Mouse (Mus musculus): ENCODE results near the gene Tmsb15l.
"Not testable (repeated sequence)": the region's sequence is repeated elsewhere in the genome, so short reads cannot be mapped to it uniquely, and the experiment has no call there.

Gene Tmsb15l

GRCm38 (mm10) chrX:136976424-136977084 is at the start of gene Tmsb15l, which contains the start of gene Tmsb15b1:
Gene Tmsb15l (minus strand): TSS chrX:136976869.
Gene Tmsb15b1 (minus strand): TSS chrX:136976874.
- DNase-seq (ENCODE audit: low read depth, low spot score), result no peak

DNA sequence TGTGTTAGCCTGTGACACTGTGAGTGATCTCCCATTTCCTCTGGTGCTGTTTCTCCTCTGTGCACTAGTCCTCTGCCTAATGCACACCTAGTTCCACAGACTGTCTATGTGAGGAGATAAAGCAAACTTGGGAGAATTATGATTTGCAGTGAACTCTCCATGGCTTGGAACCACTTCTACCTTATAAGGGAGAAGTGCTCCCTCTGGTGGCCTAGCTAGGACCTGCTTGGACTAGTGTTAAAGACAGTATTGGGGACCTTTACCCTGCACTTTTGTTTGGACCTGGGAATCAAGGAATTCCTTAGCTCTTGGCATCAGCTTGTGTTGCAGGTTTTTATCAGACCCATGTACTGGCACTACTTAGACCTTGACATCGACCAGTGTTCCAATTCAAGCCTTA is 42.6 kb upstream of the Tmsb15l start:
- no peak for DNase-seq (ENCODE audit: low read depth, low spot score)

GRCm38 (mm10) chrX:137017668-137018067 is 41.0 kb upstream of the Tmsb15l start:
- no peak for DNase-seq (ENCODE audit: low read depth, low spot score)

- DNase-seq (ENCODE audit: low read depth, low spot score), result no peak
Observed at GRCm38 (mm10) chrX:137015099-137015709, 38.5 kb upstream of the Tmsb15l start.

- no peak for DNase-seq (ENCODE audit: low read depth, low spot score)
Observed at GRCm38 (mm10) chrX:136996256-136996655, 19.6 kb upstream of the Tmsb15l start.

DNA sequence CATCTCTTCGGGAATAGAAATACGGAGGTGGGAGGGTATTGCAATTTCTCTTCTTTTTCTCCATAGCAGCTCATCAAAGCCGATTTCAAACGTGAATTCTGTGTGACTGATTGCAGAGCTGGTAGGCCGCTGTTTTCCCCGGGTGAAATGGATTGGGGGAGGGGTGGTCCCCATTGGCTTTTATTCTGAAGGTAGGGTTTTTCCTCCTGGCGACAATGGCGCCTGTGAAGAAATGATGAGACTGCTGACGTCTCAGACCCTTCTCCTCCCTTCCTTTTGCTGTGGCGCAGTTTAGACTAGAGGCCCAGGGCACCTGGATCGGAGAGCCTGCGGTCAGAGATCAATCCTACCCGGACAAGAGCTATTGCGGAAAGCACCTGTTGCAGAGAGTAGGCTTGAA is 17.0 kb upstream of the Tmsb15l start:
- no peak for DNase-seq (ENCODE audit: low read depth, low spot score)

DNA sequence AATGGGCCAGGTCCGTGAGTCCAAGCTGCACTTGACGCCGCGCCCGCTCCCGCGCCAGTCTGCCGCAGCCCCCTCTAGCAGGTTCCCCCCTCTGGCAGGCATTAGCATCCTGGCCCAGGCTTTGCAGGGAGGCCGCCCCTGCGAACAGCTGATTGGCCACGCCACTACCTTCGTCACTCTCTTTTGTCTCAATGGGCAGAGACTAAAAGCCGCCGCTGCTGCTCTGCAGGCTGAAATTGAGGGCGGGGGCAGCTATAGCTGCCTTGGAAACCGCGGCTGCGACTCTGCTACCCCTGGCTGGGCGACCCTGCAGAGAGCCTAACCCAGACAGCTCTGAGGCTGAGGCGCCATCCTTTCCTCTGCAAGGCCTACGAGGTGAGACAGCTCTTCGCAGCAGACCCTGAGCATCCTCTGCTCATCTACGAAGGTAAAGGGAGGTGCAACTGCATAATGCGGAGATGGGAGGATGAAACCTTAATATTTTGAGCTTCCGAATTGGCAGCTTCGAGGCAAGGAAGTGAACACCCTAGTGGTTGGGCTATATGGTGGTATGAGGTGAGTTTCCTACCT is 16.4 kb upstream of the Tmsb15l start, which contains the start of gene Zcchc18:
Gene Zcchc18 (plus strand): TSS at position 178 of the 570 bp plus-strand sequence.
- no peak for DNase-seq (ENCODE audit: low read depth, low spot score)

GRCm38 (mm10) chrX:136992191-136992965 is 15.7 kb upstream of the Tmsb15l start:
- no peak for DNase-seq (ENCODE audit: low read depth, low spot score)

DNA sequence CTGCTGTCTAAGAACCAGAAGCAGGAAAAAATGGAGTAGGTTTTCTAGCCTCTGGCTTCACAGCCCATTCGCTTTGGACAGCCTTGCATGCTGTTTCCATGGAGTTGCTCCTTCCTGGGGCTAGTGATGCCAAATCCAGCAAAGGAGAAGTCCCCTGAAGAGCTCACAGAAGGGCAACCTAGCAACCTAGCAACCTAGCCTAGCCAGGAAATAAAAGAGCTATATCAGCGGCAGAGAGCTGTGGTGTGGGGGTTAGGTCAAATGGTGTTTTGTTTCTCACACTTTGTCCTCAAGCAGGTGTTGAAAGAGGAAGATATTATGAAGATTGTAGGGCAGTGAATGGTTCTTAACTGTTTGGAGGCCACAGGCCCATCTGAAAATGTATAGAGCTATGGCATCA is 14.6 kb upstream of the Tmsb15l start:
- no peak for DNase-seq (ENCODE audit: low read depth, low spot score)

DNA sequence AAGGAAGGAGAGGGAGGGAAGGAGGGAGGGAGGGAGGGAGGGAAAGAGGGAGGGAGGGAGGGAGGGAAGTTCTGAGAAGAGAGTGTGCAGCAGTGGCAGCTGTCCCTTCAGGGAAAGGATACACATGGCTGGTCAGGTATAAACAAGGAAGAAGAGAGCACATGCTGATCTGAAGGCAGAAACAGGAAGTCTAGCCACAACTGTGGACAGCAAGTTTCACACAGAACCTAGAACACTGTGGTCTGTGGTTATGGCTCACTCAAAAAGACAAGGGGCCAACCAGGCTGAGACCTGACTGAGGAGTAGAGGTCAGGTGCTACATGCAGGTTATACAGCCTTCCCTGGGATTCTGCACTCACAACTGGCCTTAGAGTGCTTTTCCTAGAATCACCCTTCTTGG is 9.4 kb upstream of the Tmsb15l start:
- no peak for DNase-seq (ENCODE audit: low read depth, low spot score)

DNA sequence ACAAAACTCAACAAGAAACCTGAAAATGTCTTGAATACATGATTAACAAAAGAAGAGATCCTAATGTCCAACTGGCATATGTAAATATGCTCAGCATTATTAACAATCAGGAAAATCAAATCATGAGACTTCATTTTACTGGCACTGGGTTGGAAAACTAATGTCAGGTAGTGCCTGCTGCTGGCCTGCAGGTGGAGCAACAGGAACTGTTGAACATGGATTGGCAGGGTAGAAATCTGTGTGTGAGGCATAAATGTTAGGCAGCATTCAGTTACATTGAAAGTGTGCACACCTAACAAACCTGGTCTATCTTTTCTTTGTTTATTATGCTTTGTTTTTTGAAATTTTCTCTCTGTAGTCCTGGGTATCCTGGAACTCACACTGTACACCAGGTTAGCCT is 1.9 kb upstream of the Tmsb15l start:
- DNase-seq (ENCODE audit: low read depth, low spot score), result no peak

DNA sequence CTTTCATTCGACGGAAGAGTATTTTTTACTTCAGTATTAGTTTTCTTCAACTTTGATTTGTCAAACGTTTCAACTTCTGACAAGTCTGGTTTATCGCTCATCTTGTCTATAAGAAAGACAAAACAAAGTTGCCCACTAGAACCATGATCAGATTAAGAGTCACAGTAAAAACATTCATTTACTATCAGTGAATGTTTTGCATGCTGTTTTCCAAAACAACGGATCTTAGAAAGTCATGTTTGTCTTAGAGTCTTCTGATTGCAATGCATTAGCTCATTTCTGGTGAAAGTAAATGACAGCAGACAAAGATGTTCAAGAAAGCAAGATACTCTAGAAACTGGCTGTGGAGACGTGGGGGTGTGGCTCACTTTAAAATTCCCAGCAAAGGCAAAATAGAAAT is 1.3 kb downstream of the Tmsb15l start, which contains the start of gene Tmsb15b2:
Gene Tmsb15b2 (minus strand): TSS at position 101 of the 400 bp plus-strand sequence.
- DNase-seq (ENCODE audit: low read depth, low spot score), result not testable (repeated sequence)

GRCm38 (mm10) chrX:136959688-136960087 is 17.0 kb downstream of the Tmsb15l start:
- DNase-seq (ENCODE audit: low read depth, low spot score), result no peak

DNA sequence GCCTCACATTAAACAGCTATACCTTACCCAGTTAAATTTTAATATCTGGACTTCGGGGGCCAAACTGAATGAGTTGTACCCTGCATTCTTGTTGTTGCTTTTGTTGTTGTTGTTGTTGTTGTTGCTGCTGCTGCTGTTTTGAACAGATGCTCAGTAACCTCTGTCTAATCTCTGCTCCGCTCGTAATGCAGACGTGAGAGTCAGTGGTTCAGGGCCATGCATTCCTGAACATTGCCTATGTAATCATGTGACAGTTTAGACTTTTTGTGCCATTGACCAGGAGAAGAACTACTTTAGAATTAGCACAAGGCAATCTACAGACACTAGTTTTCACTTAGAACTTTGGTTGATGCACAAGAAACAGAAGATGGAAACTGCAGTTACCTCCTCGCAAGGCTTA is 18.4 kb downstream of the Tmsb15l start:
- DNase-seq (ENCODE audit: low read depth, low spot score), result not testable (repeated sequence)

DNA sequence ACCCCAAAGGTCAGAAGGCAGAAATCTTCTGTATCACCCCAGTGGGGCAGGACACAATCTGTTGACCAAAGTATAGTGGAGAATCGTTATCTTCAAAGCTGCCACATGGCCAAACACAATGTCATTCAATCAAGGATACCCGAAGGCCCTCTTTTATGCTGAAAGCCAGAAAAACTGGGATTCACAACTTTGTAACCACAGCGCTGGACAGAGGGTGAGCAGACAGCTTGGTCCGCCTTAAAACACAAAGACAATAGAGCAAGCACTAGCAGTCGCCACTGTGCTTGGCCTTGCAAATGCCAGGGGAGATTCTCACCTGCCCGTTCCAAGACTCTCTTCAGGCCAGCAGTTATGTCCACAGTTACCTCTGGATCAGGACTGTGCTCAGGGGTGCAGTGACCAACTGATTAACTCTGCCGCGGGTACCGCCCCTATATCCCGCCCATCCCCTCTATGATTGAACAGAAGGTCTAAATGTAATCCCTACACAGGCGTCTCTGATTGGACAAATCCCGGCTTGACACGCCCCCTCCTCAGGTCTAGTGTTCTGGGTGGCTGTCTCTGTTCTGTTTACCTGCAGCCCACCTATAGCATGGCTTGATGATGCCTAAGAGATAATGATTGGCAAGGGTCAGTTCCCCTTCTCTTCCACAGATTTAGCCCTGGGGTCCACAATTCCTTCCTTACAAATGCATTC is 18.9 kb downstream of the Tmsb15l start:
- DNase-seq (ENCODE audit: low read depth, low spot score), result not testable (repeated sequence)

- DNase-seq (ENCODE audit: low read depth, low spot score), result no peak
Observed at GRCm38 (mm10) chrX:136937985-136938384, 38.7 kb downstream of the Tmsb15l start.

DNA sequence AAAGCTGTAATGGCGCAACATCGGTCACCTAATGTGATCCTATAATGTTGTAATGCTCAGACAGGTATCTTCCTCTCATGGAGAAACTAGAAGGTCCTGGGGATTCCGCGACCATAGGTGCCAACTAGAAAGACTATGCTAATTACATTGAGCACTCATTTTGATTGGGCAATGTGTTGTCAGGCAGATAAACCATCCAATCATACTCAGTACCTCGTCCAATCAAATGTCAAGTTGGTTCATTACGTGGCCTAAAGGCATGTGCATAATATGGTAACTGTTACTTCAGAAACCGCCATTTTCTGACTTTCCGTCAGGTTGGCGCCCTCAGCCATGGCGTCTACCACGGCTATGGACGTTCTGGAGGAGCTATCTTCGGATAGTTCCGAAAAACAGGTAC is 49.6 kb downstream of the Tmsb15l start, which contains the start of gene H2bfm:
Gene H2bfm (plus strand): TSS at position 295 of the 400 bp plus-strand sequence.
- no peak for DNase-seq (ENCODE audit: low read depth, low spot score)

GRCm38 (mm10) chrX:136925863-136926262 is 50.8 kb downstream of the Tmsb15l start:
- DNase-seq (ENCODE audit: low read depth, low spot score), result no peak
